Mouse (Mus musculus) cerebellum, adult 2 months (tissue): ENCODE measurements around the gene Nyx.

Experiments used
- CTCF ChIP-seq: fragments of 200-500 bp; IDR thresholded peaks from 2 replicates; pipeline ENCODE4 v1.5.1; 2011; ENCODE audit warnings: low read depth, mild to moderate bottlenecking, control low read depth, low read length, moderate library complexity, borderline replicate concordance; ENCODE audit not compliant: insufficient read depth
- POLR2A ChIP-seq: fragments of 200-500 bp; IDR thresholded peaks from 2 replicates; pipeline ENCODE4 v1.6.1; 2011; ENCODE audit warnings: low read length, control low read depth, borderline replicate concordance; ENCODE audit not compliant: insufficient read depth

GRCm38 (mm10) chrX:13518781-13519407 lies 53.0 kb downstream of the Nyx start:
- no peak for TF ChIP-seq CTCF
- TF ChIP-seq POLR2A: no peak
